Mouse (Mus musculus): ENCODE results near the gene Cotl1. TPM values are rescaled to one million over a fixed set of nuclear protein-coding genes. Genes with fewer than 3 reads are reported as not detected.

Cotl1 gene
- polyA plus RNA-seq, 1 experiment from 2014 or later = 54.6 TPM

- H3K27ac ChIP-seq (ENCODE audit: low read length) = no peak overlapping the region
- no peak for ATAC-seq
- no peaks in the 10 kb centered on the region for H3K27me3 ChIP-seq (replicated peaks; ENCODE audit: insufficient read depth, low read length)
- DNase-seq (ENCODE audit: low spot score) = no peak
- H3K4me1 ChIP-seq (ENCODE audit: insufficient read depth, low read depth, low read length) = peaks cover 26% of the 10 kb centered on the region
- TF ChIP-seq EP300 (IDR thresholded peaks at IDR 0.05) = no peak
- no peak for TF ChIP-seq CTCF (IDR thresholded peaks at IDR 0.05)
- H3K4me3 ChIP-seq (ENCODE audit: low read depth, low read length) = no peak overlapping the region
- H3K9me3 ChIP-seq (ENCODE audit: low read length) = no peaks in the 10 kb centered on the region
- H3K4me2 ChIP-seq (replicated peaks; ENCODE audit: low read depth, low read length) = no peak overlapping the region
- H3K9ac ChIP-seq (replicated peaks; ENCODE audit: low read depth) = no peak overlapping the region
- H3K36me3 ChIP-seq (ENCODE audit: insufficient read depth, low read length) = no peaks in the 10 kb centered on the region
- WGBS = 78% methylated on average over 5 of the region's 5 CpGs
Observed at GRCm38 (mm10) chr8:119835270-119835669, 5.1 kb downstream of the Cotl1 start.

GRCm38 (mm10) chr8:119834676-119835075, 5.7 kb downstream of the Cotl1 start:
- ATAC-seq = no peak
- Histone ChIP-seq H3K4me2 (replicated peaks; ENCODE audit: low read depth, low read length) (no peak overlapping the region), H3K27ac (ENCODE audit: low read length) (no peak overlapping the region), H3K27me3 (replicated peaks; ENCODE audit: insufficient read depth, low read length) (no peaks in the 10 kb centered on the region), H3K4me1 (ENCODE audit: insufficient read depth, low read depth, low read length) (peaks cover 22% of the 10 kb centered on the region), H3K9ac (replicated peaks; ENCODE audit: low read depth) (no peak overlapping the region), H3K9me3 (ENCODE audit: low read length) (no peaks in the 10 kb centered on the region), H3K36me3 (ENCODE audit: insufficient read depth, low read length) (no peaks in the 10 kb centered on the region), H3K4me3 (ENCODE audit: low read depth, low read length) (no peak overlapping the region)
- DNase-seq (ENCODE audit: low spot score) = no peak
- WGBS = 91% methylated on average over 6 of the region's 6 CpGs
- no peak for TF ChIP-seq EP300 (IDR thresholded peaks at IDR 0.05)
- no peak for TF ChIP-seq CTCF (IDR thresholded peaks at IDR 0.05)

- no peak for DNase-seq (ENCODE audit: low spot score)
- H3K27ac ChIP-seq (ENCODE audit: low read length) = peak overlapping the region; percentile 59
- H3K36me3 ChIP-seq (ENCODE audit: insufficient read depth, low read length) = no peaks in the 10 kb centered on the region
- ATAC-seq = no peak
- TF ChIP-seq EP300 (IDR thresholded peaks at IDR 0.05) (no peak), CTCF (IDR thresholded peaks at IDR 0.05) (no peak)
- H3K4me3 ChIP-seq (ENCODE audit: low read depth, low read length) = no peak overlapping the region
- WGBS = 30% methylated on average over 5 of the region's 5 CpGs
- H3K4me2 ChIP-seq (replicated peaks; ENCODE audit: low read depth, low read length) = no peak overlapping the region
- no peaks in the 10 kb centered on the region for H3K9me3 ChIP-seq (ENCODE audit: low read length)
- peaks cover 14% of the 10 kb centered on the region for H3K4me1 ChIP-seq (ENCODE audit: insufficient read depth, low read depth, low read length)
- no peaks in the 10 kb centered on the region for H3K27me3 ChIP-seq (replicated peaks; ENCODE audit: insufficient read depth, low read length)
- no peak overlapping the region for H3K9ac ChIP-seq (replicated peaks; ENCODE audit: low read depth)
Observed at GRCm38 (mm10) chr8:119832931-119833330, 7.4 kb downstream of the Cotl1 start.

- Histone ChIP-seq H3K4me3 (ENCODE audit: low read depth, low read length) (no peak overlapping the region), H3K27ac (ENCODE audit: low read length) (peak overlapping the region; percentile 59), H3K9ac (replicated peaks; ENCODE audit: low read depth) (no peak overlapping the region), H3K4me2 (replicated peaks; ENCODE audit: low read depth, low read length) (peak overlapping the region; percentile 38; the same call in 1 of the 2 replicates), H3K4me1 (ENCODE audit: insufficient read depth, low read depth, low read length) (peaks cover 14% of the 10 kb centered on the region), H3K9me3 (ENCODE audit: low read length) (no peaks in the 10 kb centered on the region), H3K36me3 (ENCODE audit: insufficient read depth, low read length) (no peaks in the 10 kb centered on the region), H3K27me3 (replicated peaks; ENCODE audit: insufficient read depth, low read length) (no peaks in the 10 kb centered on the region)
- 30% methylated on average over 7 of the region's 7 CpGs for WGBS
- TF ChIP-seq CTCF (IDR thresholded peaks at IDR 0.05) (no peak), EP300 (IDR thresholded peaks at IDR 0.05) (no peak)
- DNase-seq (ENCODE audit: low spot score) = peak; percentile 48
- peak; percentile 2; the same call in 1 of the 2 replicates for ATAC-seq
Observed at GRCm38 (mm10) chr8:119832101-119832617, 8.2 kb downstream of the Cotl1 start.

- TF ChIP-seq CTCF (IDR thresholded peaks at IDR 0.05) (no peak), EP300 (IDR thresholded peaks at IDR 0.05) (no peak)
- Histone ChIP-seq H3K36me3 (ENCODE audit: insufficient read depth, low read length) (no peaks in the 10 kb centered on the region), H3K27ac (ENCODE audit: low read length) (0 out of 2 replicates have a peak overlapping the region, but pooled peaks have one; percentile 59), H3K4me1 (ENCODE audit: insufficient read depth, low read depth, low read length) (peaks cover 20% of the 10 kb centered on the region), H3K4me2 (replicated peaks; ENCODE audit: low read depth, low read length) (peak overlapping the region; percentile 38), H3K9me3 (ENCODE audit: low read length) (no peaks in the 10 kb centered on the region), H3K9ac (replicated peaks; ENCODE audit: low read depth) (no peak overlapping the region), H3K4me3 (ENCODE audit: low read depth, low read length) (no peak overlapping the region), H3K27me3 (replicated peaks; ENCODE audit: insufficient read depth, low read length) (no peaks in the 10 kb centered on the region)
- ATAC-seq (peak; percentile 76), DNase-seq (ENCODE audit: low spot score) (peak; percentile 87)
- WGBS = 21% methylated on average over 20 of the region's 20 CpGs
Observed at GRCm38 (mm10) chr8:119831336-119831995, 8.9 kb downstream of the Cotl1 start.

- peaks cover 24% of the 10 kb centered on the region for H3K4me1 ChIP-seq (ENCODE audit: insufficient read depth, low read depth, low read length)
- H3K4me3 ChIP-seq (ENCODE audit: low read depth, low read length) = no peak overlapping the region
- H3K36me3 ChIP-seq (ENCODE audit: insufficient read depth, low read length) = no peaks in the 10 kb centered on the region
- TF ChIP-seq CTCF (IDR thresholded peaks at IDR 0.05) = no peak
- no peak for TF ChIP-seq EP300 (IDR thresholded peaks at IDR 0.05)
- ATAC-seq (no peak), DNase-seq (ENCODE audit: low spot score) (no peak)
- H3K9ac ChIP-seq (replicated peaks; ENCODE audit: low read depth) = no peak overlapping the region
- H3K27ac ChIP-seq (ENCODE audit: low read length) = no peak overlapping the region
- H3K27me3 ChIP-seq (replicated peaks; ENCODE audit: insufficient read depth, low read length) = no peaks in the 10 kb centered on the region
- no peak overlapping the region for H3K4me2 ChIP-seq (replicated peaks; ENCODE audit: low read depth, low read length)
- no peaks in the 10 kb centered on the region for H3K9me3 ChIP-seq (ENCODE audit: low read length)
- WGBS = 53% methylated on average over 7 of the region's 7 CpGs
Observed at GRCm38 (mm10) chr8:119830589-119830988, 9.8 kb downstream of the Cotl1 start.
